Mouse (Mus musculus) forebrain, embryonic 10.5 days (tissue): ENCODE measurements around the gene Sh3pxd2b. TPM values are rescaled to one million over a fixed set of nuclear protein-coding genes. Genes with fewer than 3 reads are reported as not detected.
A peak's percentile ranks its signal among the peaks of the same experiment; 100 is the strongest.

ENCODE experiments used
- DNase-seq: peaks from one replicate; pipeline ENCODE4 v3.0.0-alpha.2; 2017; ENCODE audit warnings: low spot score; ENCODE audit errors: extremely low spot score
- H3K27ac ChIP-seq: fragments of 300-500 bp; sonication (generic); 2 replicates; pipeline ENCODE4 v1.5.1; 2016; ENCODE audit warnings: mild to moderate bottlenecking
- H3K27me3 ChIP-seq: fragments of 300-500 bp; sonication (generic); 2 replicates; pipeline ENCODE4 v1.6.1; 2016; ENCODE audit warnings: mild to moderate bottlenecking; ENCODE audit not compliant: poor library complexity, severe bottlenecking
- H3K36me3 ChIP-seq: fragments of 300-500 bp; sonication (generic); replicated peaks from 2 replicates; pipeline ENCODE4 v1.6.1; 2016; ENCODE audit warnings: mild to moderate bottlenecking, moderate library complexity
- H3K4me1 ChIP-seq: fragments of 300-500 bp; sonication (generic); 2 replicates; pipeline ENCODE4 v1.6.1; 2016
- H3K4me3 ChIP-seq: fragments of 300-500 bp; sonication (generic); 2 replicates; pipeline ENCODE4 v1.5.1; 2016; ENCODE audit warnings: mild to moderate bottlenecking, moderate library complexity
- H3K9me3 ChIP-seq: fragments of 300-500 bp; sonication (generic); 2 replicates; pipeline ENCODE4 v1.6.1; 2016; ENCODE audit warnings: mild to moderate bottlenecking, moderate library complexity
- WGBS: fragments of 180-500 bp; shearing (Covaris S2); methylation state at CpG from one replicate; pipeline ENCODE4 v1.1.7; 2016; 5-methylcytosine and 5-hydroxymethylcytosine counted together
- polyA plus RNA-seq: library from polyadenylated mRNA; unstranded; fragments of >200 nt; fragmentation: Nextera tagmentation; extraction: Ambion mirVana; gene quantifications from 2 replicates; pipeline ENCODE4 v1.2.1, GENCODE M21; 2016

Sh3pxd2b gene
- polyA plus RNA-seq, 1 experiment from 2014 or later = 23.0 TPM

- no peaks in the 10 kb centered on the region for H3K36me3 ChIP-seq
- no peak overlapping the region for H3K27ac ChIP-seq
- H3K4me1 ChIP-seq = peaks cover 6% of the 10 kb centered on the region; the same call in 1 of the 2 replicates
- DNase-seq = no peak
- no peaks in the 10 kb centered on the region for H3K9me3 ChIP-seq
- H3K4me3 ChIP-seq = no peak overlapping the region
- WGBS = 86% methylated on average over 3 of the region's 3 CpGs
- no peaks in the 10 kb centered on the region for H3K27me3 ChIP-seq
Measured at GRCm38 (mm10) chr11:32316009-32316408, 31.6 kb upstream of the Sh3pxd2b start.

GRCm38 (mm10) chr11:32320507-32321195 lies 27.0 kb upstream of the Sh3pxd2b start:
- 73% methylated on average over 11 of the region's 11 CpGs for WGBS
- Histone ChIP-seq H3K27me3 (no peaks in the 10 kb centered on the region), H3K4me1 (peaks cover 16% of the 10 kb centered on the region; the same call in 1 of the 2 replicates)

GRCm38 (mm10) chr11:32321196-32321565 lies 26.4 kb upstream of the Sh3pxd2b start:
- H3K27me3 ChIP-seq = 0 out of 2 replicates have a peak, but pooled peaks cover 4% of the 10 kb centered on the region
- no peak overlapping the region for H3K27ac ChIP-seq
- H3K4me1 ChIP-seq = peaks cover 16% of the 10 kb centered on the region; the same call in 1 of the 2 replicates
- no peaks in the 10 kb centered on the region for H3K9me3 ChIP-seq
- no peaks in the 10 kb centered on the region for H3K36me3 ChIP-seq
- 45% methylated on average over 8 of the region's 8 CpGs for WGBS
- no peak overlapping the region for H3K4me3 ChIP-seq
- peak; percentile 60 for DNase-seq

More at GRCm38 (mm10) chr11:32320507-32321195, 27.0 kb upstream of the Sh3pxd2b start:
- Histone ChIP-seq H3K36me3 (no peaks in the 10 kb centered on the region), H3K4me3 (no peak overlapping the region), H3K9me3 (no peaks in the 10 kb centered on the region), H3K27ac (no peak overlapping the region)
- DNase-seq = no peak

GRCm38 (mm10) chr11:32324609-32325008 lies 23.0 kb upstream of the Sh3pxd2b start:
- Histone ChIP-seq H3K9me3 (no peaks in the 10 kb centered on the region), H3K4me1 (peaks cover 16% of the 10 kb centered on the region; the same call in 1 of the 2 replicates), H3K27me3 (0 out of 2 replicates have a peak, but pooled peaks cover 5% of the 10 kb centered on the region), H3K4me3 (peak overlapping the region; percentile 22; the same call in 1 of the 2 replicates), H3K36me3 (no peaks in the 10 kb centered on the region), H3K27ac (0 out of 2 replicates have a peak overlapping the region, but pooled peaks have one; percentile 9)
- WGBS = 14% methylated on average over 15 of the region's 15 CpGs
- DNase-seq = peak; percentile 92

GRCm38 (mm10) chr11:32331075-32331474 lies 16.5 kb upstream of the Sh3pxd2b start:
- Histone ChIP-seq H3K4me1 (0 out of 2 replicates have a peak, but pooled peaks cover 5% of the 10 kb centered on the region), H3K27me3 (0 out of 2 replicates have a peak, but pooled peaks cover 1% of the 10 kb centered on the region), H3K36me3 (no peaks in the 10 kb centered on the region), H3K9me3 (no peaks in the 10 kb centered on the region), H3K27ac (no peak overlapping the region), H3K4me3 (no peak overlapping the region)
- DNase-seq = no peak
- 74% methylated on average over 6 of the region's 6 CpGs for WGBS

- H3K27me3 ChIP-seq = no peaks in the 10 kb centered on the region
- H3K4me1 ChIP-seq = 0 out of 2 replicates have a peak, but pooled peaks cover 5% of the 10 kb centered on the region
- peaks cover 3% of the 10 kb centered on the region; the same call in 1 of the 2 replicates for H3K9me3 ChIP-seq
- no peak for DNase-seq
- H3K36me3 ChIP-seq = no peaks in the 10 kb centered on the region
- no peak overlapping the region for H3K27ac ChIP-seq
- no peak overlapping the region for H3K4me3 ChIP-seq
- WGBS = 78% methylated on average over 5 of the region's 5 CpGs
Measured at GRCm38 (mm10) chr11:32331861-32332260, 15.8 kb upstream of the Sh3pxd2b start.

GRCm38 (mm10) chr11:32333235-32333634 lies 14.4 kb upstream of the Sh3pxd2b start:
- Histone ChIP-seq H3K9me3 (peaks cover 6% of the 10 kb centered on the region; the same call in 1 of the 2 replicates), H3K4me1 (0 out of 2 replicates have a peak, but pooled peaks cover 5% of the 10 kb centered on the region), H3K36me3 (no peaks in the 10 kb centered on the region), H3K27ac (no peak overlapping the region), H3K27me3 (no peaks in the 10 kb centered on the region), H3K4me3 (no peak overlapping the region)
- no peak for DNase-seq
- WGBS = 92% methylated on average over 2 of the region's 2 CpGs

GRCm38 (mm10) chr11:32336435-32336907 lies 11.1 kb upstream of the Sh3pxd2b start:
- Histone ChIP-seq H3K4me1 (peaks cover 12% of the 10 kb centered on the region), H3K9me3 (peaks cover 6% of the 10 kb centered on the region; the same call in 1 of the 2 replicates), H3K4me3 (no peak overlapping the region), H3K27me3 (no peaks in the 10 kb centered on the region), H3K27ac (no peak overlapping the region), H3K36me3 (no peaks in the 10 kb centered on the region)
- 82% methylated on average over 6 of the region's 6 CpGs for WGBS
- DNase-seq = no peak

- Histone ChIP-seq H3K4me1 (peaks cover 12% of the 10 kb centered on the region), H3K27ac (no peak overlapping the region), H3K4me3 (no peak overlapping the region), H3K9me3 (peaks cover 6% of the 10 kb centered on the region; the same call in 1 of the 2 replicates), H3K36me3 (no peaks in the 10 kb centered on the region), H3K27me3 (no peaks in the 10 kb centered on the region)
- no peak for DNase-seq
- WGBS = 71% methylated on average over 2 of the region's 2 CpGs
Measured at GRCm38 (mm10) chr11:32339131-32339531, 8.5 kb upstream of the Sh3pxd2b start.

GRCm38 (mm10) chr11:32340476-32341473 lies 6.8 kb upstream of the Sh3pxd2b start:
- no peaks in the 10 kb centered on the region for H3K27me3 ChIP-seq
- 50% methylated on average over 17 of the region's 17 CpGs for WGBS
- DNase-seq = peak; percentile 76

GRCm38 (mm10) chr11:32342770-32343191 lies 4.8 kb upstream of the Sh3pxd2b start:
- 6% methylated on average over 2 of the region's 2 CpGs for WGBS
- Histone ChIP-seq H3K4me3 (no peak overlapping the region), H3K4me1 (peaks cover 26% of the 10 kb centered on the region), H3K36me3 (no peaks in the 10 kb centered on the region), H3K27me3 (peaks cover 11% of the 10 kb centered on the region), H3K27ac (no peak overlapping the region), H3K9me3 (no peaks in the 10 kb centered on the region)
- DNase-seq = no peak

More at GRCm38 (mm10) chr11:32340476-32341473, 6.8 kb upstream of the Sh3pxd2b start:
- H3K4me1 ChIP-seq = peaks cover 12% of the 10 kb centered on the region
- no peak overlapping the region for H3K27ac ChIP-seq
- peaks cover 6% of the 10 kb centered on the region; the same call in 1 of the 2 replicates for H3K9me3 ChIP-seq
- H3K36me3 ChIP-seq = no peaks in the 10 kb centered on the region
- no peak overlapping the region for H3K4me3 ChIP-seq

- H3K27me3 ChIP-seq = peaks cover 11% of the 10 kb centered on the region
- 85% methylated on average over 1 of the region's 1 CpGs for WGBS
Measured at GRCm38 (mm10) chr11:32343350-32343749, 4.3 kb upstream of the Sh3pxd2b start.

More at GRCm38 (mm10) chr11:32343350-32343749, 4.3 kb upstream of the Sh3pxd2b start:
- Histone ChIP-seq H3K36me3 (no peaks in the 10 kb centered on the region), H3K4me3 (no peak overlapping the region), H3K9me3 (no peaks in the 10 kb centered on the region), H3K27ac (no peak overlapping the region), H3K4me1 (peaks cover 32% of the 10 kb centered on the region)
- no peak for DNase-seq
